Mouse (Mus musculus) induced T-regulatory cell, adult 2 months (primary cell): ENCODE results near the gene Slc24a4.
A peak's percentile ranks its signal among the peaks of the same experiment; 100 is the strongest.

ENCODE experiments used
- DNase-seq: peaks from one replicate; pipeline ENCODE4 v3.0.0-alpha.2; 2012; ENCODE audit warnings: low read depth

Slc24a4 gene

GRCm38 (mm10) chr12:102128081-102128790, at the start of gene Slc24a4:
Slc24a4 (plus strand) TSS chr12:102128733.
- no peak for DNase-seq

GRCm38 (mm10) chr12:102082648-102083425, 45.7 kb upstream of the Slc24a4 start:
- no peak for DNase-seq

GRCm38 (mm10) chr12:102090535-102090934, 38.0 kb upstream of the Slc24a4 start:
- no peak for DNase-seq

GRCm38 (mm10) chr12:102092342-102093094, 36.0 kb upstream of the Slc24a4 start:
- no peak for DNase-seq

GRCm38 (mm10) chr12:102105990-102106389, 22.5 kb upstream of the Slc24a4 start:
- no peak for DNase-seq

- no peak for DNase-seq
Observed at GRCm38 (mm10) chr12:102108851-102109250, 19.7 kb upstream of the Slc24a4 start.

- DNase-seq: no peak
Observed at GRCm38 (mm10) chr12:102112491-102112890, 16.0 kb upstream of the Slc24a4 start.

GRCm38 (mm10) chr12:102112901-102113300, 15.6 kb upstream of the Slc24a4 start:
- DNase-seq: no peak

GRCm38 (mm10) chr12:102113391-102113790, 15.1 kb upstream of the Slc24a4 start:
- no peak for DNase-seq

GRCm38 (mm10) chr12:102116580-102116979, 12.0 kb upstream of the Slc24a4 start:
- no peak for DNase-seq

- DNase-seq: no peak
Observed at GRCm38 (mm10) chr12:102118014-102118413, 10.5 kb upstream of the Slc24a4 start.

- DNase-seq: no peak
Observed at GRCm38 (mm10) chr12:102127601-102128000, 932 bp upstream of the Slc24a4 start.

- no peak for DNase-seq
Observed at GRCm38 (mm10) chr12:102128791-102129507, 416 bp downstream of the Slc24a4 start.

GRCm38 (mm10) chr12:102129508-102130030, 1.0 kb downstream of the Slc24a4 start:
- DNase-seq: no peak

GRCm38 (mm10) chr12:102139710-102140109, 11.2 kb downstream of the Slc24a4 start:
- DNase-seq: no peak

GRCm38 (mm10) chr12:102141330-102141729, 12.8 kb downstream of the Slc24a4 start:
- no peak for DNase-seq

GRCm38 (mm10) chr12:102147678-102148077, 19.1 kb downstream of the Slc24a4 start:
- DNase-seq: no peak

GRCm38 (mm10) chr12:102148746-102149145, 20.2 kb downstream of the Slc24a4 start:
- peak; percentile 31 for DNase-seq

- no peak for DNase-seq
Observed at GRCm38 (mm10) chr12:102151185-102151584, 22.7 kb downstream of the Slc24a4 start.

GRCm38 (mm10) chr12:102153796-102154195, 25.3 kb downstream of the Slc24a4 start:
- no peak for DNase-seq

GRCm38 (mm10) chr12:102154815-102155214, 26.3 kb downstream of the Slc24a4 start:
- no peak for DNase-seq

GRCm38 (mm10) chr12:102164632-102165031, 36.1 kb downstream of the Slc24a4 start:
- DNase-seq: no peak
